In the genomic region with DNA sequence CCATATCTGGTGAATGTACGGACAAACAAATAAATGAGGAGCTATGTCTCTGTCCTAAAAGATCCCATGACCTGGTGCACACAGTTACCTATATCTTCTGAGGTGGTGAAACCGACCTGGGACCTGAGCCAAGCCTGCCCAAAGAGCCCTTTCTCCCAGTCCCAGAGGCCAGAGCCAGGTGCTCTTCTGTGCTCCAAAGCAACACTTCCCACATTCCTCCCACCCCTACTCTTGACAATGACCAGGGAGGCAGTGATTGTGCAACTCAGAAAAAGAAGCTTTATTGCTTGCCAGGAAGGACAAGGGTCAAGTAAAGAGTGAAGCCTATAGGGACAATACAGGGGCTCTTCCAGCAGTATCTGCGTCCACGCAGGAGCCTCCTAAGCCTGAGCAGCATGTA, we compare ENCODE assay signal across 20 mouse cellular contexts. TPM values are rescaled to one million over a fixed set of nuclear protein-coding genes. Genes with fewer than 3 reads are reported as not detected.
"Had no signal": no experiment of that assay in that cellular context is flagged by ENCODE, and none has a peak within 500 bp of the region (broad histone marks: within the 10 kb centered on the region; RNA-seq: fewer than 3 reads in every experiment).

No protein-coding gene starts in this region.

- DNase-seq: right cerebral cortex, postnatal 14 days; thymus, adult 2 months; thymus, postnatal 25 days had no signal

- ATAC-seq: liver, postnatal 0 days; midbrain, embryonic 16.5 days had no signal

- H3K4me3 ChIP-seq: midbrain, embryonic 10.5 days; midbrain, embryonic 12.5 days; neural tube, embryonic 12.5 days; stomach, embryonic 15.5 days had no signal

- H3K4me1 ChIP-seq: midbrain, embryonic 10.5 days; midbrain, embryonic 12.5 days; neural tube, embryonic 12.5 days; stomach, embryonic 15.5 days had no signal

- H3K27me3 ChIP-seq: midbrain, embryonic 12.5 days; neural tube, embryonic 12.5 days; stomach, embryonic 15.5 days had no signal

- H3K9ac ChIP-seq: liver, postnatal 0 days; lung, embryonic 14.5 days; midbrain, embryonic 12.5 days; neural tube, embryonic 12.5 days; stomach, embryonic 15.5 days had no signal

- H3K27ac ChIP-seq: midbrain, embryonic 10.5 days; midbrain, embryonic 12.5 days; neural tube, embryonic 12.5 days; stomach, embryonic 15.5 days; stomach, postnatal 0 days had no signal

- H3K36me3 ChIP-seq: midbrain, embryonic 10.5 days; midbrain, embryonic 12.5 days; neural tube, embryonic 12.5 days; stomach, embryonic 15.5 days had no signal

- H3K4me2 ChIP-seq: lung, embryonic 14.5 days; midbrain, embryonic 12.5 days; neural tube, embryonic 12.5 days; stomach, embryonic 15.5 days had no signal

- H3K9me3 ChIP-seq: midbrain, embryonic 10.5 days; midbrain, embryonic 12.5 days; neural tube, embryonic 12.5 days; stomach, embryonic 15.5 days had no signal

RNA-seq across cellular contexts. Expression of a gene that starts 4.4 kb away (rescaled TPM):
- total RNA-seq: megakaryocyte, adult 5-6 weeks; megakaryocyte-erythroid progenitor cell, adult 5-6 weeks; neutrophil, adult 5-6 weeks had no signal
- polyA plus RNA-seq: lung, embryonic 14.5 days; midbrain, embryonic 14.5 days; spleen, adult 2 months; testis, adult 2 months had no signal

RNA-seq across cellular contexts. Expression of a gene that starts 9.9 kb away (rescaled TPM):
- total RNA-seq: megakaryocyte-erythroid progenitor cell, adult 5-6 weeks; neutrophil, adult 5-6 weeks had no signal
- polyA plus RNA-seq: liver, postnatal 0 days; lung, embryonic 14.5 days; lung, embryonic 16.5 days; midbrain, embryonic 10.5 days; midbrain, embryonic 12.5 days; midbrain, embryonic 14.5 days; midbrain, embryonic 16.5 days; spleen, adult 2 months; stomach, embryonic 15.5 days; stomach, postnatal 0 days; testis, adult 2 months; urinary bladder, adult 2 months had no signal

RNA-seq across cellular contexts. Expression of a gene that starts 45.8 kb away (rescaled TPM):
- total RNA-seq: megakaryocyte, adult 5-6 weeks; megakaryocyte-erythroid progenitor cell, adult 5-6 weeks; neutrophil, adult 5-6 weeks had no signal
- polyA plus RNA-seq: liver, postnatal 0 days; lung, embryonic 14.5 days; lung, embryonic 16.5 days; midbrain, embryonic 10.5 days; midbrain, embryonic 12.5 days; midbrain, embryonic 14.5 days; midbrain, embryonic 16.5 days; neural tube, embryonic 12.5 days; neural tube, embryonic 14.5 days; spleen, adult 2 months; testis, adult 2 months; urinary bladder, adult 2 months had no signal

RNA-seq across cellular contexts. Expression of a gene that starts 54.4 kb away (rescaled TPM):
- total RNA-seq: megakaryocyte, adult 5-6 weeks; megakaryocyte-erythroid progenitor cell, adult 5-6 weeks had no signal

RNA-seq across cellular contexts. Expression of a gene that starts 57.9 kb away (rescaled TPM):
- total RNA-seq: megakaryocyte, adult 5-6 weeks; megakaryocyte-erythroid progenitor cell, adult 5-6 weeks; neutrophil, adult 5-6 weeks had no signal
- polyA plus RNA-seq: midbrain, embryonic 14.5 days; neural tube, embryonic 14.5 days; spleen, adult 2 months; testis, adult 2 months had no signal
